Mouse (Mus musculus): Measurements from ENCODE around the gene Zscan29. TPM values are rescaled to one million over a fixed set of nuclear protein-coding genes. Genes with fewer than 3 reads are reported as not detected.
A peak's percentile ranks its signal among the peaks of the same experiment; 100 is the strongest.
"Not testable (repeated sequence)": the region's sequence is repeated elsewhere in the genome, so short reads cannot be mapped to it uniquely, and the experiment has no call there.

The Zscan29 gene
- total RNA-seq, 2 experiments from 2014 or later = 4.5 to 5.1 TPM

DNA sequence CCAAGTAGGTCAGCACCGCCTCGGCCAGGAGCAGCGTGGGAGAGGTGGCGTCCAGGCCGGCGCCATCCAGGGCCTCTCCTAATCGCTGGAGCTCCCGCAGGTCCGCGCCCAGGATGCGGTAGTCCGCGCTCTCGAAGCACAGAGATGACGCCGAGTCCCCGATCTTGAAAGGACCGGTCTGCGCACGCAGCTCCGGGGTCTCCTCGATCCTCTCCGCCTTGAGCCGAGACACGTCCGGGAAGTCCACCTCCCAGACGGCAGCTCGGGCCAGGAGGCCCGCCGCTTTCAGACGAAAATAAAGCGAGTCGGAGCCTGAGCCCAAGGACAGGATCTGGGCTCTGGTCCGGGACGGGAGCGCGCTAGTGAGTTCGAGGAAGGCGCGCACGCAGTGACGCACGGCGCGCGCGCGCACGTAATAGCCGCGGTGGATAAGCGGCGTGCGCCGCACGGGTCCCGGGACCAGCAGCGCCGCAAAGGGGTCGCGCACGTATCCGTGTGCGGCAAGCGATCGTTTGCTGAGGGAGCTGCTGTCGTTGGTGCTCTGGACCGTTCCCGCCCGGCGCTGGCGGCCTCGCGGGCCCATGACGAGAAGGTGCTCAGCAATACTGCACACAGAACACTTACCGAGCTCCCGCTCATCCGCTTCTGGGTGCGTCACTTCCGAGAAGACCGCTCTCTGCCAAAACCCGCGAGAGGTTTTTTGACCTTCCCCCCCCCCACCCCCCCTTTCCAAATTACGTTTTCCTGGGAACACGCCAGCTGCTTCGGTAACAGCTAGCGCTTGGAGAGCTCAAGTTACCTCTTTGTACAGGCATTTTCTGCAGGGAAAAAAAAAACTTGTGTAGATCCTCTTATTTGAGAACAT, 30.7 kb downstream of the Zscan29 start, which contains the start of the genes Adal and Lcmt2:
TSS of gene Adal (plus strand) at position 411 of the 865 bp plus-strand sequence.
TSS of gene Lcmt2 (minus strand) at position 636 of the 865 bp plus-strand sequence.
- peak; percentile 90 for DNase-seq
- intact Hi-C loops (cut with DNase I; ENCODE audit: low total_unique reads) = no loop called here

DNA sequence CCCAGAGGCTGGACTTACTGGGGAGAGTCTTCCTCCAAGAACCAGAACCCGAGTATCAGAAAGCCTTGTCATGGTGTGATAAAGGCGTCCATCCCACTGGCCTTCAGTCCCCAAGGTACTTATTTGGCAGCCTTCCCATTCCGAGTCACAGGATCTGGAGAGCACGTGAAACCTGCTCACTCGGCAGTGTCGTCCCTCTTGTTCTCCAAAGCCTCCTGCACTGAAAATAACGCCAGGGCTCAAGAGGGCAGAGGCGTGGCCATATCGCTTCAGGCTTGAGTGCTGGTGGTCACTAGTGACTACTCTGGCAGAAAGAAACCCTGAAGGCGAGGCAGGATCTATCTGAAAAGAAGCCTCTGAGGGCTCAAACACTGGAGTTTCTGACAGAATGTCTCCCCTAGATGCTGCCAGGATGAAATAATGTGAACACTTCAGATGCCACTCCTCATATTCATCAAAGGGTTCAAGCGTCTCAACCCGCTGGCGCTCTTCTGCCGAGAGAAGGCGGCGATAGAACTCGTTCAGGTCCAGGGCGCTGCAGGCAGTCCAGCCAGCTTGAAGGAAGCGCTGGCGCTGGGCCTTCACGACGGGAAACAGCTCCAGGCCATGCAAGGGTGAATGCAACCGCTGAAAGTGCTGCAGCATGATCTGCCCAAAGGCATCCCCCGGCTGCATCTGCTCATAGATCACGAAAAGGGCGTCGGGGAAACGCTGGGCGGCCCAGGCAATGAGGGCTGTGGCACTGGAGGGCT, 31.5 kb downstream of the Zscan29 start:
- DNase-seq = peak; percentile 9
- intact Hi-C loops (cut with DNase I; ENCODE audit: low total_unique reads) = no loop called here

DNA sequence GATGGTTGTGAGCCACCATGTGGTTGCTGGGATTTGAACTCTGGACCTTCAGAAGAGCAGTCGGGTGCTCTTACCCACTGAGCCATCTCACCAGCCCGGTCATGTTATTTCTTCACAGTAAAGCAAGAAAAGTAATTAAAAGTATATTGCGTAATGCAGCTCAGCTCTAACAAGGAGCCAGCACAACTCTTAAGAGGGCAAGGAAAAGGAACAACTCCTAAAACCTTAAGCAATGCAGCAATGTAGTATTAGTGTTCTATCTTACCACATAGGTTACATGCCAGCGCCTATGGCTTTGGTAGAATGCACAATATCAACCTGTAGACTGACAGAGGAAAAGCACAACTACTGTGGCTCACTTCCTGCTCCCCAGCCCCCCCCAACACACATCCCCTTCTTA, 33.6 kb downstream of the Zscan29 start:
- DNase-seq = no peak
- intact Hi-C loops (cut with DNase I; ENCODE audit: low total_unique reads) = no loop called here

DNA sequence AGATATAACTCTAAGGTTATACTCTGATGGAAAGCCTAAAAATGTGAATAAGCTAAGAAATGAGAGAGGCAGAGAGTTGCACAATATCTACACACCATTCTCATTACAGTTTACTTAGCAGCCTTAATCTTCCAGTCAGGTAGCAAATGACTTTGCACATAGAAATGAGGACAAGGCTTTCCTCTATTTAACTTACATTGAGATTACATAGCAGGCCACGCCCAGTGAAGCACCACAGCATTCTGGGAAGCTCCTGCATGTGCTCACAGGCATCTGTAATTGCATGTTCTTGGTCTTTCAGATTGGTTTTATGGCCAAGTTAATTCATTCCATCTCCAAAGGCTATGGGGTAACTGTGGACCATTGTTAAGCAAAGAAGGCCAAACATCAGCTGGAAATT, 38.1 kb downstream of the Zscan29 start:
- intact Hi-C loops (cut with DNase I; ENCODE audit: low total_unique reads) = no loop called here
- no peak for DNase-seq

DNA sequence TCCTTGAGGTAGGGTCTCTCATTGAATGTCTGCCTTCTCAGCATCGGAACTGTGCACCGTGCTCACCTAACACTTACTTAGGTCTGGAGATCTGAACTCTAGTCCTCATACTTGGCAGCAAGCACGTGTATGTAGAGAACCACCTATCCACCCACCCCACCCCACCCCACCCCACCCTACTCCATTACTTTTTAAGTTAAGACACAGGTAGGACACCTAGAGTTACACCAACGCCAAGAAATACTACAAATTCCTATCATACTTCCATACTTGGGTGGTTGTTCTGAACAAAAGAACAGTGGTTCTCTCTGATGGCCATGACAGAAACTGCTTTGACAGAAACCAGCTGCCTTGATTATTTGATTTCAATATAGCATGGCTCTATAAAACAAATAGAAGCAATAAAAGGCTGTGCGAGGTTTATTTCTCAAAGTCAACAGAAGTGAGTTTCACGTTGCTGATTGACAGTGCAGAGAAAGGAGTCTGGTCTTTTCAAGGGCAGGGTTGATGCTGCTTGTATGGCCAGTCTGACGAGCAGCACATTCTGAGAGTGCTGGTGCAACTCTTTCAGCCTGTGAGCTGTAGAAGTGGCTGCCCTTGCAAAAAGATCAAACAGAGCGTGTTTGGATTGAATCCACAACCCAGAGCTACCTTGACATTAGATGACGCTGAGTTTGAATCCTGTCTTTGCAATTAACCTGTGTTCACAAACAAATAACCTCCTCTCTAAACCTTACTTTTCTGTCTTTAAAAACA, 41.9 kb downstream of the Zscan29 start:
- intact Hi-C loops (cut with DNase I; ENCODE audit: low total_unique reads) = no loop called here
- DNase-seq = no peak

DNA sequence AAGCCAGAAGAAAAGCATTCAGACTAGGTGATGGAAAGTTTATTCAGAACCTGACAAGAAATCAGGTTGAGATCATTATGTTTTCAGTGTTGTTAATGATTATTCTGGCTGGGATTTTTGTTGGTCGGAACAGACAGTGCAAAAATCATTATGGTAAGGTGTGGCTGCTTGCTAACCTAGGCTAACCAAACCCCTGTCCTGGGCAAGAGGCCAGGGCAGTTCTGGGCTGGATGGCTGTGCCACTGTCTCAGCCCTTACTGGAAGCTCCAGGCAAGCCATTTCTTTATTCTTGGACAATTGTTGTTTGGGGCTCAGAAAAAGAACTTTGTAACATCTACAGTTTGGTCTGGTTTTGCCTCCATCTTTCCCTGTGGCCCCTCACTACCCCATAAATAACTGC, 43.4 kb downstream of the Zscan29 start:
- intact Hi-C loops (cut with DNase I; ENCODE audit: low total_unique reads) = no loop called here

DNA sequence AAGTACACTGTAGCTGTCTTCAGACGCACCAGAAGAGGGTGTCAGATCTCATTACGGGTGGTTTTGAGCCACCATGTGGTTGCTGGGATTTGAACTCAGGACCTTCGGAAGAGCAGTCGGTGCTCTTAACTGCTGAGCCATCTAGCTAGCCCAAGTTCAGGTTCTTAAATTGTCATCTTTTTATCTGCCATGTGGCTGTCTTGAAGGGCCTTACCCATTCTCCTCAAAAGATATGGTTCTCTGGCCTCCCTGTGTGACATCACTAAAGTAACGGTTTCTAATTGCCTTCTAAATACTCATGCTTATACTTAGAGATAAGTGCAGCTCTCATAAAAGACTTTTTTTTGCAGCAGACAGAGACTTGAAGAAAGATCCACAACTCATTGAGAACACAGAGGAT, 44.6 kb downstream of the Zscan29 start:
- DNase-seq; intact Hi-C loops (cut with DNase I; ENCODE audit: low total_unique reads): not testable (repeated sequence)

More for the DNA sequence above, 43.4 kb downstream of the Zscan29 start:
- DNase-seq = no peak

DNA sequence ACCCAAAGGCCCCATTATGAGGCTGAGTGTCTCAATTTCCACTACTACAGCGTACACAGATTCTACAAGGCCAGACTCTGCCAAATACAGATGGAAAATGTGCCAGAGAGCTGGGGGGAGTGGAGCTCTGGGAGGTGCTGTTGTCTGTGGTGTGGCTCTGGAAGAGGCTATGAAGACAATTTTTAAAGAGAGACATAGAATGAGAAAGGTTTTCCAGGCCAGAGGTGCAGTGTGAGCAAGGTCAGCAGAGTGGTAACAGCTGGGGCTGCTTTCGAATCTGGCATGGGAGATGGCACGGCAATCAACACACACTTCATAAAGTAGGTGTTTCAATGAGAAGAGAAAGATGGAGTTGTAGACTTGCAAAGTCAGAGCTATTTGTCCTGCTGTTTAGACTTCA, 51.7 kb downstream of the Zscan29 start:
- intact Hi-C loops (cut with DNase I; ENCODE audit: low total_unique reads) = no loop called here
- no peak for DNase-seq

DNA sequence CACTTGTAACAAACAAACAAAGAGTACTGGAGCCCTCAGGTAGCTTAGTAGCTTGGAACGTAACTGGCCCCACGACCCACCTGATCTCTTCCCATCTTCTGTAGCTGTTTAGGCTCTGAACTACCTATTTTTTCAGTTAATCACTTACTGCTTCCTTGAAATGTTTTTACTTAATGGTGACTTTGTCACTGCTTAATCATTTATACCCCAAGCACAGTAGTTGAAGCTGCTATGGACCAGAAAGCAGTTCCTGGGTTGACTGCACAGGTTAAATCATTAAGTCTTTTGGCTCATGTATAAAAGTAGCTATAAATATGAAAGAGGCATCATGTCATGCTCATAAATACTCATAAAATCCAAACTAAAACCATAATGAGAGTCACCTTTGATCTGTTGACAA, 55.5 kb downstream of the Zscan29 start:
- intact Hi-C loops (cut with DNase I; ENCODE audit: low total_unique reads) = no loop called here
- no peak for DNase-seq

DNA sequence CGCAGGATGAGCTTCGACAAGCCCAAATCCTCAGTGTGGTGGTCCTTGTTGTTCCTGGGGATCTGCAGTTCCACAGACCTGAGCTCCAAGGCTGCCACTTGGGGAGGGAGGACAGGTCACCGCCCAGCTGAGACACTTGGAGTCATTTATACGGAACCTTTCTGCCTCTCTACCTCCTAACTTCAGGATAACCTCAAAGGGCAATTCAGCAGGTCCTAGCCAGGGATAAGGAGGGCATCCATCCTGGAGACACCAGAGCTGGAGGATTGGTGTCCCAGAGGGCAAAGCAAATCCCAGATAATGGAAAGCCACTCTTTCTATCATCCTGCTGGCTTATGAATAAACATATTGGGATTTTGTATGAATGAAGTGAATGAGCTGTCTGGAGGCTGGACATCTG, 61.2 kb downstream of the Zscan29 start, which contains the start of gene Tgm7:
TSS of gene Tgm7 (minus strand) at position 101 of the 400 bp plus-strand sequence.
- intact Hi-C loops (cut with DNase I; ENCODE audit: low total_unique reads) = no loop called here

More for the DNA sequence above, 61.2 kb downstream of the Zscan29 start, which contains the start of gene Tgm7:
- no peak for DNase-seq

Other genes with a start within 250 kb of the Zscan29 start
- gene Ubr1, start 200.4 kb downstream of the Zscan29 start, total RNA-seq (2021) = 10 to 100 TPM; 18.5 to 20.0 TPM
- gene Tmem62, start 194.1 kb downstream of the Zscan29 start, total RNA-seq (2021) = 1 to 10 TPM; 2.2 to 3.0 TPM
- 10 to 100 TPM; 15.0 to 16.5 TPM for gene Ccndbp1, start 162.7 kb downstream of the Zscan29 start, total RNA-seq (2021)
- gene Epb42, start 134.1 kb downstream of the Zscan29 start, total RNA-seq (2021) = not detected
- gene Tgm5, start 85.3 kb downstream of the Zscan29 start, total RNA-seq (2021) = not detected
- not detected for gene Tgm7, start 61.3 kb downstream of the Zscan29 start, total RNA-seq (2021)
- gene Adal, start 30.7 kb downstream of the Zscan29 start, total RNA-seq (2021) = 10 to 100 TPM; 12.7 to 13.5 TPM
- gene Lcmt2, start 30.5 kb downstream of the Zscan29 start, total RNA-seq (2021) = 1 to 10 TPM; 4.6 to 4.7 TPM
- gene Tubgcp4, start 471 bp downstream of the Zscan29 start, total RNA-seq (2021) = 1 to 10 TPM; 7.9 to 8.9 TPM
- gene Trp53bp1, start 100.3 kb upstream of the Zscan29 start, total RNA-seq (2021) = 10 to 100 TPM; 12.1 to 17.3 TPM
- gene Map1a, start 118.5 kb upstream of the Zscan29 start, total RNA-seq (2021) = 1 to 10 TPM; 7.5 to 9.3 TPM
- gene Ppip5k1, start 184.3 kb upstream of the Zscan29 start, total RNA-seq (2021) = 10 to 100 TPM; 30.8 to 34.8 TPM
- gene Ckmt1, start 186.6 kb upstream of the Zscan29 start, total RNA-seq (2021) = under 1 TPM in 1 of 2 experiments, not detected in 1; 0.44 TPM
- not detected for gene Strc, start 216.0 kb upstream of the Zscan29 start, total RNA-seq (2021)
- 10 to 100 TPM; 64.0 to 86.2 TPM for gene Pdia3, start 242.7 kb upstream of the Zscan29 start, total RNA-seq (2021)
- 1 to 10 TPM; 2.1 to 2.4 TPM for gene Catsper2, start 242.7 kb upstream of the Zscan29 start, total RNA-seq (2021)

Data from gastrocnemius, postnatal 14 days (tissue).